Mouse (Mus musculus) cerebellum, adult 2 months (tissue): ENCODE data around the gene Rfc2. TPM values are rescaled to one million over a fixed set of nuclear protein-coding genes. Genes with fewer than 3 reads are reported as not detected.

Experiments
- DNase-seq, 2 experiments: peaks; one replicate each; pipeline ENCODE4 v3.0.0; 2021
- H3K27ac ChIP-seq: fragments of 200-500 bp; 2 replicates; pipeline ENCODE4 v1.5.1; 2012; ENCODE audit warnings: low read length, control low read depth, inconsistent platforms; ENCODE audit not compliant: insufficient read depth
- H3K27me3 ChIP-seq: fragments of 200-500 bp; 2 replicates; pipeline ENCODE4 v1.6.1; 2012; ENCODE audit warnings: inconsistent platforms, mild to moderate bottlenecking, low read length, moderate library complexity; ENCODE audit not compliant: control insufficient read depth, insufficient read depth
- H3K4me1 ChIP-seq: fragments of 200-500 bp; 2 replicates; pipeline ENCODE4 v1.6.1; 2011; ENCODE audit warnings: low read length; ENCODE audit not compliant: control insufficient read depth, insufficient read depth
- H3K4me3 ChIP-seq: fragments of 200-500 bp; replicated peaks from 2 replicates; pipeline ENCODE3; 2011; ENCODE audit warnings: mild to moderate bottlenecking, low read depth, low read length, control low read depth; ENCODE audit not compliant: insufficient read depth
- CTCF ChIP-seq: fragments of 200-500 bp; IDR thresholded peaks from 2 replicates; pipeline ENCODE4 v1.5.1; 2011; ENCODE audit warnings: low read depth, mild to moderate bottlenecking, control low read depth, low read length, moderate library complexity, borderline replicate concordance; ENCODE audit not compliant: insufficient read depth
- POLR2A ChIP-seq: fragments of 200-500 bp; IDR thresholded peaks from 2 replicates; pipeline ENCODE4 v1.6.1; 2011; ENCODE audit warnings: low read length, control low read depth, borderline replicate concordance; ENCODE audit not compliant: insufficient read depth
- WGBS: fragments of 180-500 bp; shearing (Covaris S2); methylation state at CpG from one replicate; pipeline ENCODE4 v1.1.7; 2018; 5-methylcytosine and 5-hydroxymethylcytosine counted together
- polyA plus RNA-seq: library from polyadenylated mRNA; depleted of rRNA; stranded (reverse); fragments of >200 nt; gene quantifications from 2 replicates; pipeline ENCODE4 v1.2.3, GENCODE M21; 2012

The Rfc2 gene
- polyA plus RNA-seq, 1 experiment: 116 TPM

- TF ChIP-seq CTCF (peak; percentile 66; the same call in 1 of the 2 replicates), POLR2A (peak; percentile 83; the same call in 1 of the 2 replicates)
- peak overlapping the region; percentile 88 for H3K4me3 ChIP-seq
- H3K27ac ChIP-seq: no peak overlapping the region
- WGBS: 7% methylated on average over 30 of the region's 30 CpGs
- H3K4me1 ChIP-seq: peaks cover 3% of the 10 kb centered on the region; the same call in 1 of the 2 replicates
- H3K27me3 ChIP-seq: no peaks in the 10 kb centered on the region
- DNase-seq: peak; percentile 96 to 98
These were observed 1.2 kb downstream of the Rfc2 start for GRCm38 (mm10) chr5:134582221-134582907.

- DNase-seq: no peak
- no peak overlapping the region for H3K27ac ChIP-seq
- peak overlapping the region; percentile 88 for H3K4me3 ChIP-seq
- no peaks in the 10 kb centered on the region for H3K27me3 ChIP-seq
- H3K4me1 ChIP-seq: peaks cover 3% of the 10 kb centered on the region; the same call in 1 of the 2 replicates
- TF ChIP-seq CTCF (no peak), POLR2A (no peak)
- 26% methylated on average over 15 of the region's 15 CpGs for WGBS
These were observed 2.1 kb downstream of the Rfc2 start for GRCm38 (mm10) chr5:134583006-134583883.

- WGBS: 55% methylated on average over 3 of the region's 3 CpGs
- no peak for DNase-seq
- H3K27me3 ChIP-seq: no peaks in the 10 kb centered on the region
- no peak overlapping the region for H3K4me3 ChIP-seq
- H3K27ac ChIP-seq: no peak overlapping the region
- TF ChIP-seq POLR2A (no peak), CTCF (no peak)
- peaks cover 3% of the 10 kb centered on the region; the same call in 1 of the 2 replicates for H3K4me1 ChIP-seq
These were observed 2.7 kb downstream of the Rfc2 start for GRCm38 (mm10) chr5:134583884-134584213.

- peaks cover 3% of the 10 kb centered on the region; the same call in 1 of the 2 replicates for H3K4me1 ChIP-seq
- no peaks in the 10 kb centered on the region for H3K27me3 ChIP-seq
- 90% methylated on average over 5 of the region's 5 CpGs for WGBS
- H3K27ac ChIP-seq: no peak overlapping the region
- no peak for DNase-seq
- no peak for TF ChIP-seq CTCF
- TF ChIP-seq POLR2A: no peak
- no peak overlapping the region for H3K4me3 ChIP-seq
These were observed 3.6 kb downstream of the Rfc2 start for GRCm38 (mm10) chr5:134584798-134585197.

- Histone ChIP-seq H3K27me3 (no peaks in the 10 kb centered on the region), H3K27ac (no peak overlapping the region), H3K4me1 (peaks cover 4% of the 10 kb centered on the region; the same call in 1 of the 2 replicates), H3K4me3 (no peak overlapping the region)
- TF ChIP-seq CTCF: no peak
- no peak for TF ChIP-seq POLR2A
- WGBS: 87% methylated on average over 3 of the region's 3 CpGs
- DNase-seq: no peak
These were observed 8.7 kb downstream of the Rfc2 start for GRCm38 (mm10) chr5:134589900-134590299.

- no peaks in the 10 kb centered on the region for H3K27me3 ChIP-seq
- peaks cover 4% of the 10 kb centered on the region; the same call in 1 of the 2 replicates for H3K4me1 ChIP-seq
- WGBS: 30% methylated on average over 11 of the region's 11 CpGs
- no peak overlapping the region for H3K4me3 ChIP-seq
- TF ChIP-seq CTCF: no peak
- TF ChIP-seq POLR2A: no peak
- DNase-seq: peak; percentile 38 to 54
- H3K27ac ChIP-seq: no peak overlapping the region
These were observed 10.9 kb downstream of the Rfc2 start for GRCm38 (mm10) chr5:134592026-134592581.

GRCm38 (mm10) chr5:134593093-134593492 lies 11.9 kb downstream of the Rfc2 start:
- H3K4me3 ChIP-seq: no peak overlapping the region
- no peak overlapping the region for H3K27ac ChIP-seq
- no peak for DNase-seq
- no peak for TF ChIP-seq CTCF
- TF ChIP-seq POLR2A: no peak
- H3K27me3 ChIP-seq: no peaks in the 10 kb centered on the region
- H3K4me1 ChIP-seq: peaks cover 4% of the 10 kb centered on the region; the same call in 1 of the 2 replicates
- WGBS: 89% methylated on average over 9 of the region's 9 CpGs

GRCm38 (mm10) chr5:134597711-134598110 lies 16.5 kb downstream of the Rfc2 start:
- peak in 1 of 2 experiments; percentile 27 for DNase-seq
- no peak overlapping the region for H3K4me3 ChIP-seq
- H3K4me1 ChIP-seq: no peaks in the 10 kb centered on the region
- no peak for TF ChIP-seq POLR2A
- no peak for TF ChIP-seq CTCF
- no peak overlapping the region for H3K27ac ChIP-seq
- WGBS: 20% methylated on average over 10 of the region's 10 CpGs
- no peaks in the 10 kb centered on the region for H3K27me3 ChIP-seq
